Mouse (Mus musculus) brain, embryonic 14.5 days (tissue): ENCODE data around the gene Kcnh5.

Experiments
- CTCF ChIP-seq: fragments of 200-500 bp; IDR thresholded peaks from 2 replicates; pipeline ENCODE4 v1.5.1; 2012; ENCODE audit warnings: inconsistent platforms, mild to moderate bottlenecking, moderate library complexity, borderline replicate concordance; ENCODE audit not compliant: insufficient read depth, insufficient read length; ENCODE audit errors: extremely low read depth
- POLR2A ChIP-seq: fragments of 200-500 bp; IDR thresholded peaks from 2 replicates; pipeline ENCODE4 v1.6.1; 2012; ENCODE audit warnings: mild to moderate bottlenecking, inconsistent platforms, borderline replicate concordance; ENCODE audit not compliant: poor library complexity, insufficient read depth, insufficient read length, severe bottlenecking; ENCODE audit errors: extremely low read depth

- TF ChIP-seq POLR2A: no peak
- TF ChIP-seq CTCF: no peak
These were observed 85.2 kb downstream of the Kcnh5 start for GRCm38 (mm10) chr12:75091921-75092320.
